Mouse (Mus musculus): ENCODE data around the gene Mrpl47.
A peak's percentile ranks its signal among the peaks of the same experiment; 100 is the strongest.

- TF ChIP-seq CTCF (IDR thresholded peaks at IDR 0.05; ENCODE audit: extremely low read depth, insufficient read length, insufficient replicate concordance, low read depth, low read length), result 0 out of 2 replicates have a peak, but pooled peaks have one; percentile 20
- TF ChIP-seq POLR2A (IDR thresholded peaks at IDR 0.05; ENCODE audit: low read depth, low read length), result 0 out of 2 replicates have a peak, but pooled peaks have one; percentile 30
These were observed 28.8 kb downstream of the Mrpl47 start for GRCm38 (mm10) chr3:32708368-32709231.
